Mouse (Mus musculus): ENCODE data around the gene Teddm2. TPM values are rescaled to one million over a fixed set of nuclear protein-coding genes. Genes with fewer than 3 reads are reported as not detected.

Teddm2 gene
- 1.1 TPM for polyA plus RNA-seq (2014; fragmentation: Illumina TruSeq; extraction: RNeasy Lipid Tissue Mini Kit (QIAGEN cat#74804); ENCODE audit: low read depth, low replicate concordance)

GRCm38 (mm10) chr1:153899731-153900380 lies at the start of gene Teddm2, which contains the start of gene Glul:
TSS of gene Teddm2 (minus strand) at chr1:153900228.
TSS of gene Glul (plus strand) at chr1:153899944.

GRCm38 (mm10) chr1:153891442-153891841 lies 8.6 kb downstream of the Teddm2 start, which contains the start of gene Teddm1a:
TSS of gene Teddm1a (plus strand) at chr1:153891742.

GRCm38 (mm10) chr1:153874045-153874444 lies 26.0 kb downstream of the Teddm2 start, which contains the start of gene Teddm1b:
TSS of gene Teddm1b (plus strand) at chr1:153874345.

GRCm38 (mm10) chr1:153844042-153844441 lies 56.0 kb downstream of the Teddm2 start, which contains the start of gene Rgsl1:
TSS of gene Rgsl1 (minus strand) at chr1:153844142.

Other genes starting within 250 kb of the Teddm2 start
- gene Rgs8, start 247.2 kb downstream of the Teddm2 start, polyA plus RNA-seq (2014; fragmentation: Illumina TruSeq; extraction: RNeasy Lipid Tissue Mini Kit (QIAGEN cat#74804); ENCODE audit: low read depth, low replicate concordance), result 0.07 TPM
- not detected for gene Rgs16, start 159.9 kb downstream of the Teddm2 start, polyA plus RNA-seq (2014; fragmentation: Illumina TruSeq; extraction: RNeasy Lipid Tissue Mini Kit (QIAGEN cat#74804); ENCODE audit: low read depth, low replicate concordance)
- 5.7 TPM for gene Rnasel, start 150.8 kb downstream of the Teddm2 start, polyA plus RNA-seq (2014; fragmentation: Illumina TruSeq; extraction: RNeasy Lipid Tissue Mini Kit (QIAGEN cat#74804); ENCODE audit: low read depth, low replicate concordance)
- gene Rgsl1, start 56.1 kb downstream of the Teddm2 start, polyA plus RNA-seq (2014; fragmentation: Illumina TruSeq; extraction: RNeasy Lipid Tissue Mini Kit (QIAGEN cat#74804); ENCODE audit: low read depth, low replicate concordance), result 60.7 TPM
- gene Teddm1b, start 25.9 kb downstream of the Teddm2 start, polyA plus RNA-seq (2014; fragmentation: Illumina TruSeq; extraction: RNeasy Lipid Tissue Mini Kit (QIAGEN cat#74804); ENCODE audit: low read depth, low replicate concordance), result 0.10 TPM
- gene Teddm1a, start 8.5 kb downstream of the Teddm2 start, polyA plus RNA-seq (2014; fragmentation: Illumina TruSeq; extraction: RNeasy Lipid Tissue Mini Kit (QIAGEN cat#74804); ENCODE audit: low read depth, low replicate concordance), result not detected
- gene Glul, start 284 bp downstream of the Teddm2 start, polyA plus RNA-seq (2014; fragmentation: Illumina TruSeq; extraction: RNeasy Lipid Tissue Mini Kit (QIAGEN cat#74804); ENCODE audit: low read depth, low replicate concordance), result 309 TPM

Data from testis, adult 10 weeks (tissue).